Mouse (Mus musculus) embryonic facial prominence, embryonic 11.5 days (tissue): Measurements from ENCODE around the gene Ankrd33b. TPM values are rescaled to one million over a fixed set of nuclear protein-coding genes. Genes with fewer than 3 reads are reported as not detected.

ENCODE experiments used
- ATAC-seq: fragments of 200-750 bp; cut with Nextera tagmentation; replicated peaks from 2 replicates; pipeline ENCODE4 v1.8.0; 2017; ENCODE audit warnings: low read depth; ENCODE audit not compliant: insufficient number of reproducible peaks, low FRiP score, low TSS enrichment
- DNase-seq: peaks from one replicate; pipeline ENCODE4 v3.0.0-alpha.2; 2015; ENCODE audit warnings: low spot score
- H3K27ac ChIP-seq: fragments of 300-500 bp; sonication (generic); replicated peaks from 2 replicates; pipeline ENCODE4 v1.5.1; 2014; ENCODE audit warnings: mild to moderate bottlenecking, low read depth, low read length, control low read depth
- H3K27me3 ChIP-seq: fragments of 300-500 bp; sonication (generic); 2 replicates; pipeline ENCODE4 v1.6.1; 2014; ENCODE audit warnings: mild to moderate bottlenecking, low read length, moderate library complexity, mixed read lengths; ENCODE audit not compliant: control insufficient read depth, insufficient read depth
- H3K36me3 ChIP-seq: fragments of 300-500 bp; sonication (generic); replicated peaks from 2 replicates; pipeline ENCODE4 v1.6.1; 2014; ENCODE audit warnings: low read depth, mild to moderate bottlenecking, low read length, moderate library complexity, mixed read lengths; ENCODE audit not compliant: control insufficient read depth, insufficient read depth
- H3K4me1 ChIP-seq: fragments of 300-500 bp; sonication (generic); 2 replicates; pipeline ENCODE4 v1.6.1; 2014; ENCODE audit warnings: low read length, mixed read lengths; ENCODE audit not compliant: control insufficient read depth, insufficient read depth
- H3K4me2 ChIP-seq: fragments of 300-500 bp; sonication (generic); 2 replicates; pipeline ENCODE4 v1.6.1; 2014; ENCODE audit warnings: low read depth, mild to moderate bottlenecking, control low read depth, low read length, moderate library complexity
- H3K4me3 ChIP-seq: fragments of 300-500 bp; sonication (generic); 2 replicates; pipeline ENCODE4 v1.5.1; 2014; ENCODE audit warnings: low read depth, low read length, control low read depth
- H3K9ac ChIP-seq: fragments of 300-500 bp; sonication (generic); replicated peaks from 2 replicates; pipeline ENCODE4 v1.6.1; 2014; ENCODE audit warnings: mild to moderate bottlenecking, control low read depth, low read length
- H3K9me3 ChIP-seq: fragments of 300-500 bp; sonication (generic); replicated peaks from 2 replicates; pipeline ENCODE4 v1.6.1; 2016; ENCODE audit warnings: mild to moderate bottlenecking, low read length, inconsistent platforms, mixed read lengths; ENCODE audit not compliant: control insufficient read depth
- WGBS: fragments of 180-500 bp; shearing (Covaris S2); extraction: QIAGEN DNeasy Blood & Tissue Kit; methylation state at CpG from one replicate; pipeline ENCODE4 v1.1.7; 2014; 5-methylcytosine and 5-hydroxymethylcytosine counted together
- polyA plus RNA-seq: library from polyadenylated mRNA; unstranded; fragments of >200 nt; fragmentation: Nextera tagmentation; extraction: Ambion mirVana; gene quantifications from 2 replicates; pipeline ENCODE4 v1.2.1, GENCODE M21; 2014

Gene Ankrd33b
- polyA plus RNA-seq, 1 experiment from 2014 or later: 0.13 TPM

DNA sequence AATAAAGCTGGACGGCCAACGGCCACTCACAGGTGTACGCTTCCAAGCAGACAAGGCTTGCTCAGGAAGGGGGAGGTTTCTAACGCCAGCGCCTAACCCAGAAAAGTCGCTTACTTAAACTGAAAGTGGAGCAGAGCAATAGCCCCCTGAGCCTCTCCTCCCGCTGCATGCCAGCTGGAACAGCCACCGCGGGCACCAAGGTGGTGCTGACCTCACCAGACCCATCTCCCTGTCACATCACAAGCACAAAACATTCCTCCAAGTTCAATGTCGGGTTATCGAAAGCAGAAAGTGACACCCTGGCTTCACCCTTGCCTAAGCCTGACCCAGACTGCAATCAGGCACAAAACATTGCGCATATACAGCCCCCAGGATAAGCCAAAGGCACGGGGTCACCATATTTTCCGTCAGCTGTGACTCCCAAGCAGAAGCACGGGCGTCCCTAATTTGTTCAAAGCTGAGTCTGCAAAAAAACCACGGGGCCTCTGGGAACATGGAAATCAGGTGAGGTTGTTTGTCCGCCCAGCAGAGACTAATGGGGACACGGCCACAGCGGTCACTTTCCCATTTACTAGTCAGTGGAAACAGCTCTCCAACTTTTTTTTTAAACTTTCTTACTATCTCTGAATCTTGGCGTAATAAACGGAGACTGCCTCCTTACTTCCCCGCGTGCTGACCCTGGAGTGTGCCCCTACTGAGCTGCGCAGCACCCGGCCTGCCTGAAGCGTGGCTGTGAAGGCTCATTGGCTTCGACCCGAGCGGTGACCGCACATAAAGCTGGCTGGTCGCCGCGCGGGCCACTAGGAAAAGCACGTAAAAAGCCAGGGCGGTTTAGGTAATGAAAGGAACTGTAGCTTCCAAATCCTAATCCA lies 1.6 kb downstream of the Ankrd33b start:
- WGBS: 2% methylated on average over 37 of the region's 37 CpGs
- no peaks in the 10 kb centered on the region for H3K36me3 ChIP-seq

DNA sequence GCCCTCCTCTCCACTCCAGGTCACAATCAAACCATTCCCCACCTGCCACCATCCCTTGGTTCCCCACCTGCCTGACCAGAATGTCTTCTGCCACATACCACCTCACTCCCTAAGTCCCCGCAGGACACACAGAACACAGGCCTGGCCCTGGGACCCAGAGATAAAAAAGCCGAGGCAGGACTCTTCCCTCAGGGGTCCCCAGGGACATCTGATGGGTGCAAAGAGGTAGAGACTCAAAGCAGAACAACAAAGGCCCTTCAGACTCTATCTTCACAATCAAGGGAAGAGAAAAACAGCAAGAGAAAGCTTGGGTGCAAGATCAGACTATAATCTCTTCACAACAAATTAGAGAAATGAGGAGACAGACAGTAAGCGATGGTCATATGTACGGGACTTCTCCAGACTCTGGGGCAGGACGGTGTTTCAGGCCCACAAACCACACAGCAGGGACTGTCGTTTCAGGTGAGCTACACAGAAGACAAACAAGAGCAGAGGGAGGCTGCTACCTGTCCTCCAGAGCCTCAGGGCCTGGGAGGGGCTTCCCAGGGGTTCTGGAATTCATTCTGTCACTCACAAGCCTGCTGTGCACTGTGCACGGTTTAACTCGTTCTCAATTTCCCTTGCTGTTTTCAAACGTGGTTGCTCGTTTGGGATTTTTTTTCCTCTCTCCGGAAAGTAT lies 2.3 kb downstream of the Ankrd33b start:
- Histone ChIP-seq H3K9me3 (no peaks in the 10 kb centered on the region), H3K4me1 (peaks cover 7% of the 10 kb centered on the region), H3K27me3 (peaks cover 43% of the 10 kb centered on the region), H3K36me3 (no peaks in the 10 kb centered on the region), H3K4me2 (peak overlapping the region; percentile 96), H3K9ac (no peak overlapping the region), H3K27ac (no peak overlapping the region), H3K4me3 (peak overlapping the region; percentile 56)
- 13% methylated on average over 11 of the region's 11 CpGs for WGBS
- ATAC-seq (0 out of 2 replicates have a peak, but pooled peaks have one; percentile 10), DNase-seq (peak; percentile 41)

More for the DNA sequence above, 1.6 kb downstream of the Ankrd33b start:
- Histone ChIP-seq H3K27ac (no peak overlapping the region), H3K9ac (0 out of 2 replicates have a peak overlapping the region, but pooled peaks have one; percentile 13), H3K9me3 (no peaks in the 10 kb centered on the region), H3K4me1 (peaks cover 7% of the 10 kb centered on the region), H3K4me3 (peak overlapping the region; percentile 56), H3K27me3 (peaks cover 43% of the 10 kb centered on the region), H3K4me2 (peak overlapping the region; percentile 96)
- DNase-seq (peak; percentile 20), ATAC-seq (0 out of 2 replicates have a peak, but pooled peaks have one; percentile 46)

- H3K27me3 ChIP-seq: peaks cover 42% of the 10 kb centered on the region
- no peak overlapping the region for H3K27ac ChIP-seq
- no peak overlapping the region for H3K9ac ChIP-seq
- no peak for DNase-seq
- no peaks in the 10 kb centered on the region for H3K36me3 ChIP-seq
- H3K4me3 ChIP-seq: no peak overlapping the region
- no peak overlapping the region for H3K4me2 ChIP-seq
- peaks cover 7% of the 10 kb centered on the region for H3K4me1 ChIP-seq
- no peaks in the 10 kb centered on the region for H3K9me3 ChIP-seq
- 53% methylated on average over 6 of the region's 6 CpGs for WGBS
- no peak for ATAC-seq
Observed at GRCm38 (mm10) chr15:31364396-31364795, 3.1 kb downstream of the Ankrd33b start.

DNA sequence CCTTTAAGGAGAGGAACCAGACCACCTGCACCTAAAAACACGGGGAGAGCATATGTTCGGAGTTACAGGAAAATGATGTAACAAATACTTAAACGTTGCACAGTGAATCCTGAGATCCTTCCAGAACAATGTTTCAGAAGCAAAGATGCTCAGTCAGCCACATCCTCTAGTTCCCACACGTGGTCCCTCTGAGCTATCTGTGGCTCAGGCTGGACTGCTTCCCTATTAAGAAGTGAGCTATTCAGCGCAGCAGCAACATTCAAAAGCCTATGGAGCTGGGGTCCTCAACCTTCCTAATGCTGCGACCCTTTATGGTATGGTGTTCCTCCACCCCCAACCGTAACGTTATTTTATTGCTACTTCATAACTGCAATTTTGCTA lies 3.6 kb downstream of the Ankrd33b start:
- no peak overlapping the region for H3K4me2 ChIP-seq
- H3K27me3 ChIP-seq: peaks cover 37% of the 10 kb centered on the region
- H3K27ac ChIP-seq: no peak overlapping the region
- H3K9ac ChIP-seq: no peak overlapping the region
- H3K9me3 ChIP-seq: no peaks in the 10 kb centered on the region
- H3K4me1 ChIP-seq: peaks cover 4% of the 10 kb centered on the region; the same call in 1 of the 2 replicates
- H3K36me3 ChIP-seq: no peaks in the 10 kb centered on the region
- 74% methylated on average over 8 of the region's 8 CpGs for WGBS
- no peak for DNase-seq
- no peak overlapping the region for H3K4me3 ChIP-seq
- no peak for ATAC-seq

DNA sequence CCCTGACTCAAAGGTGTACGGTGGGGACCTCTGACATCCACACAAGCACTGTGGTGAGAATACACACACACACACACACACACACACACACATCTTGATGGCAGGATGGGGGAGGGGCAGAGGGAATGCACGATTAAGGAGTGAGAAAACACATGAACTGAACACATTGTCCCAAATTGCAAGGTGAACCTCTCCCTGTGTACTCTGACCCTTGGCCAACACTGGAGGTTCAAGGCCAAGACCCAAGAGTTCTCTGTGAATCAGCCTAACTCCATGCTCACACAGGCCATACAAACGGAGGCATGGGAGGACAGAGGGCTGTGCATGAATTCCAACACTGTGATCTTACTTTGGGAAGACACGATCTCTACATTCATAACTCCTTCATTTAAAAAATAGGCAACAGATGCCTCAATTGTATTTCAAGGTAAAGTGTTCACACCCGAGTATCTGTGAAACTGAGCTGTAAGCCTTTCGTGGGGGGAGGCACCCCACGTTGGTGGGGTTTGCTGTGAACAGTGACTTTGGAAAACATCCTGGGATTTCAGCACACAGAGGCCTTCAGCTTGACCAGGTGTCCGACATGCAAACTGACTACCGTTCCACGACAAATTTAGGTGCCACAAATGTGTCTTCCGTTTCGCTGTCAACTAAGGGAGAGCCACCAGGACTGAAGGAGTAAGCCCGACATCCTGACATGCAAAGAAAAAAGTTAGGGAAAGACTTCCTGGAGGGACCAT lies 4.1 kb downstream of the Ankrd33b start:
- Histone ChIP-seq H3K4me3 (no peak overlapping the region), H3K4me1 (peaks cover 4% of the 10 kb centered on the region; the same call in 1 of the 2 replicates), H3K9me3 (no peaks in the 10 kb centered on the region), H3K27me3 (peaks cover 32% of the 10 kb centered on the region), H3K27ac (no peak overlapping the region), H3K4me2 (no peak overlapping the region), H3K9ac (no peak overlapping the region), H3K36me3 (no peaks in the 10 kb centered on the region)
- 82% methylated on average over 13 of the region's 13 CpGs for WGBS
- ATAC-seq (no peak), DNase-seq (no peak)

DNA sequence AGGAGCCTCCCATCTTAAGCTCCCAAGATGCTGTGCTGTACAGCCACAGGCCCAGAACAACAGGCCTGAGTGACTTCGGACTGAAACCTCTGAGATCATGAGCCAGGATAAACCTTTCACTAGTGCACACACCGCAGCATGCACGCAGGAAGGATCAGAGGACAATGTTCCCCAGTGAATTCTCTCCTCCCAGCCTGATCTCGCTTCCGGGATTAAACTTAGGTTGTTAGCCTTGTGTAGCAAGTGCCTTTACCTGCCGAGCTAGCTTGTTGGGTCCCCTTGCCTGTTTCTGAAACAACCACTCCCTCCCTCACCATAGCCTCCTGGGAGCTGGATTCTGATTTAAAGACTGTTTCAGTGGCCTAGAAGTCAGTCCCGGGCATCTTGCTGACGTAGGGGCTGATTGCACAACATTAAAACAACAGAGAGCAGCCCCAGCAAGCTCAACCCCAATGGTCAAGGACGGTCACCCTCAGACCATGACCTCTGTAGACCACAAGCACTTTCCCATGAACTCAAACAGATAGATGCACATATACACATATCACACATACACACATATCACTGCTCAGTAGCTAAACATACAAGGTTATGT lies 6.2 kb downstream of the Ankrd33b start:
- Histone ChIP-seq H3K4me1 (peaks cover 2% of the 10 kb centered on the region; the same call in 1 of the 2 replicates), H3K4me2 (no peak overlapping the region), H3K36me3 (no peaks in the 10 kb centered on the region), H3K9ac (no peak overlapping the region), H3K27ac (no peak overlapping the region), H3K9me3 (no peaks in the 10 kb centered on the region), H3K4me3 (no peak overlapping the region), H3K27me3 (peaks cover 13% of the 10 kb centered on the region)
- DNase-seq (no peak), ATAC-seq (no peak)
- WGBS: 81% methylated on average over 9 of the region's 9 CpGs

DNA sequence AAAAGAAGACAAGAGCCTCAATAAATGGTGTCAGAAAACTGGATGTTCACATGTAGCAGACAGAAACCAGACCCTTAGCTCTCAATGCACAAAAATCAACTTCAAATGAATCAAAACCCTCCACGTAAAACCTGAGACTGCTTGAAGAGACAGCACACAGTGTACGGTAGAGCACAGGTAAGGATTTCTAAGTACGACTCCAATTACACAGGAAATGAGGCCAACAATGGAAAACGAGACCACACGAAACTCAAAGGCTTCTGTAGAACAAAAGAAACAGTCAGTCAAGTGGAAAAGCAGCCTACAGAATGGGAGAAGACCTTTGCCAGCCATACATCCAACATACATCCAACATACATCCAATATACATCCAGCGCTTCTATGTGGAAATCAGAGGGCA lies 6.9 kb downstream of the Ankrd33b start:
- Histone ChIP-seq H3K4me1 (no peaks in the 10 kb centered on the region; the same call in 1 of the 2 replicates), H3K36me3 (no peaks in the 10 kb centered on the region), H3K27ac (no peak overlapping the region), H3K9ac (no peak overlapping the region), H3K9me3 (no peaks in the 10 kb centered on the region), H3K4me3 (no peak overlapping the region), H3K27me3 (peaks cover 9% of the 10 kb centered on the region), H3K4me2 (no peak overlapping the region)
- no peak for ATAC-seq
- 78% methylated on average over 6 of the region's 6 CpGs for WGBS
- DNase-seq: no peak
